Mouse (Mus musculus): Measurements from ENCODE around the gene Tbx20. TPM values are rescaled to one million over a fixed set of nuclear protein-coding genes. Genes with fewer than 3 reads are reported as not detected.

Gene Tbx20
- polyA plus RNA-seq, 1 experiment from 2014 or later = 0.19 TPM

GRCm38 (mm10) chr9:24773171-24773570 is 932 bp downstream of the Tbx20 start:
- H3K27ac ChIP-seq (ENCODE audit: low read length) = no peak overlapping the region
- H3K36me3 ChIP-seq (ENCODE audit: control insufficient read depth, insufficient read depth, low read length) = no peaks in the 10 kb centered on the region
- no peak overlapping the region for H3K4me3 ChIP-seq (ENCODE audit: low read depth, low read length)
- no peak for ATAC-seq (ENCODE audit: insufficient number of reproducible peaks, insufficient read depth, low FRiP score, low read depth)
- H3K9me3 ChIP-seq (ENCODE audit: control insufficient read depth, low read depth, low read length) = no peaks in the 10 kb centered on the region
- H3K27me3 ChIP-seq (ENCODE audit: control insufficient read depth, insufficient read depth, low read length) = peaks cover 73% of the 10 kb centered on the region
- WGBS = 2% methylated on average over 9 of the region's 9 CpGs
- H3K4me2 ChIP-seq (replicated peaks; ENCODE audit: low read depth, low read length) = no peak overlapping the region
- no peak overlapping the region for H3K9ac ChIP-seq (replicated peaks; ENCODE audit: low read depth, low read length)
- peaks cover 4% of the 10 kb centered on the region; the same call in 1 of the 2 replicates for H3K4me1 ChIP-seq (ENCODE audit: control insufficient read depth, insufficient read depth, low read length)

- H3K9ac ChIP-seq (replicated peaks; ENCODE audit: low read depth, low read length) = no peak overlapping the region
- H3K4me1 ChIP-seq (ENCODE audit: control insufficient read depth, insufficient read depth, low read length) = peaks cover 3% of the 10 kb centered on the region; the same call in 1 of the 2 replicates
- H3K36me3 ChIP-seq (ENCODE audit: control insufficient read depth, insufficient read depth, low read length) = no peaks in the 10 kb centered on the region
- no peak for ATAC-seq (ENCODE audit: insufficient number of reproducible peaks, insufficient read depth, low FRiP score, low read depth)
- no peak overlapping the region for H3K27ac ChIP-seq (ENCODE audit: low read length)
- H3K9me3 ChIP-seq (ENCODE audit: control insufficient read depth, low read depth, low read length) = no peaks in the 10 kb centered on the region
- H3K4me2 ChIP-seq (replicated peaks; ENCODE audit: low read depth, low read length) = no peak overlapping the region
- WGBS = 11% methylated on average over 9 of the region's 9 CpGs
- peaks cover 73% of the 10 kb centered on the region for H3K27me3 ChIP-seq (ENCODE audit: control insufficient read depth, insufficient read depth, low read length)
- H3K4me3 ChIP-seq (ENCODE audit: low read depth, low read length) = no peak overlapping the region
Observed at GRCm38 (mm10) chr9:24772431-24773120, 1.5 kb downstream of the Tbx20 start.

- Histone ChIP-seq H3K4me2 (replicated peaks; ENCODE audit: low read depth, low read length) (no peak overlapping the region), H3K27ac (ENCODE audit: low read length) (no peak overlapping the region), H3K27me3 (ENCODE audit: control insufficient read depth, insufficient read depth, low read length) (peaks cover 71% of the 10 kb centered on the region), H3K9ac (replicated peaks; ENCODE audit: low read depth, low read length) (no peak overlapping the region), H3K4me3 (ENCODE audit: low read depth, low read length) (no peak overlapping the region), H3K4me1 (ENCODE audit: control insufficient read depth, insufficient read depth, low read length) (no peaks in the 10 kb centered on the region; the same call in 1 of the 2 replicates), H3K9me3 (ENCODE audit: control insufficient read depth, low read depth, low read length) (no peaks in the 10 kb centered on the region), H3K36me3 (ENCODE audit: control insufficient read depth, insufficient read depth, low read length) (no peaks in the 10 kb centered on the region)
- 23% methylated on average over 4 of the region's 4 CpGs for WGBS
- ATAC-seq (ENCODE audit: insufficient number of reproducible peaks, insufficient read depth, low FRiP score, low read depth) = no peak
Observed at GRCm38 (mm10) chr9:24771713-24772112, 2.4 kb downstream of the Tbx20 start.

GRCm38 (mm10) chr9:24770941-24771405 is 3.1 kb downstream of the Tbx20 start:
- no peak for ATAC-seq (ENCODE audit: insufficient number of reproducible peaks, insufficient read depth, low FRiP score, low read depth)
- Histone ChIP-seq H3K27me3 (ENCODE audit: control insufficient read depth, insufficient read depth, low read length) (peaks cover 64% of the 10 kb centered on the region), H3K4me2 (replicated peaks; ENCODE audit: low read depth, low read length) (no peak overlapping the region), H3K27ac (ENCODE audit: low read length) (no peak overlapping the region), H3K36me3 (ENCODE audit: control insufficient read depth, insufficient read depth, low read length) (no peaks in the 10 kb centered on the region), H3K4me3 (ENCODE audit: low read depth, low read length) (peak overlapping the region; percentile 19; the same call in 1 of the 2 replicates), H3K9ac (replicated peaks; ENCODE audit: low read depth, low read length) (no peak overlapping the region), H3K4me1 (ENCODE audit: control insufficient read depth, insufficient read depth, low read length) (no peaks in the 10 kb centered on the region; the same call in 1 of the 2 replicates), H3K9me3 (ENCODE audit: control insufficient read depth, low read depth, low read length) (no peaks in the 10 kb centered on the region)
- 6% methylated on average over 8 of the region's 8 CpGs for WGBS

- Histone ChIP-seq H3K27ac (ENCODE audit: low read length) (no peak overlapping the region), H3K36me3 (ENCODE audit: control insufficient read depth, insufficient read depth, low read length) (no peaks in the 10 kb centered on the region), H3K4me3 (ENCODE audit: low read depth, low read length) (peak overlapping the region; percentile 19), H3K4me2 (replicated peaks; ENCODE audit: low read depth, low read length) (peak overlapping the region; percentile 26), H3K4me1 (ENCODE audit: control insufficient read depth, insufficient read depth, low read length) (no peaks in the 10 kb centered on the region; the same call in 1 of the 2 replicates), H3K27me3 (ENCODE audit: control insufficient read depth, insufficient read depth, low read length) (peaks cover 64% of the 10 kb centered on the region), H3K9ac (replicated peaks; ENCODE audit: low read depth, low read length) (no peak overlapping the region), H3K9me3 (ENCODE audit: control insufficient read depth, low read depth, low read length) (no peaks in the 10 kb centered on the region)
- 2% methylated on average over 41 of the region's 41 CpGs for WGBS
- no peak for ATAC-seq (ENCODE audit: insufficient number of reproducible peaks, insufficient read depth, low FRiP score, low read depth)
Observed at GRCm38 (mm10) chr9:24770149-24770940, 3.8 kb downstream of the Tbx20 start.

- Histone ChIP-seq H3K9me3 (ENCODE audit: control insufficient read depth, low read depth, low read length) (no peaks in the 10 kb centered on the region), H3K4me1 (ENCODE audit: control insufficient read depth, insufficient read depth, low read length) (no peaks in the 10 kb centered on the region; the same call in 1 of the 2 replicates), H3K27ac (ENCODE audit: low read length) (no peak overlapping the region), H3K36me3 (ENCODE audit: control insufficient read depth, insufficient read depth, low read length) (no peaks in the 10 kb centered on the region), H3K4me2 (replicated peaks; ENCODE audit: low read depth, low read length) (no peak overlapping the region), H3K27me3 (ENCODE audit: control insufficient read depth, insufficient read depth, low read length) (peaks cover 58% of the 10 kb centered on the region), H3K9ac (replicated peaks; ENCODE audit: low read depth, low read length) (no peak overlapping the region), H3K4me3 (ENCODE audit: low read depth, low read length) (no peak overlapping the region)
- ATAC-seq (ENCODE audit: insufficient number of reproducible peaks, insufficient read depth, low FRiP score, low read depth) = no peak
- 17% methylated on average over 9 of the region's 9 CpGs for WGBS
Observed at GRCm38 (mm10) chr9:24769611-24770010, 4.5 kb downstream of the Tbx20 start.

- Histone ChIP-seq H3K4me2 (replicated peaks; ENCODE audit: low read depth, low read length) (no peak overlapping the region), H3K4me3 (ENCODE audit: low read depth, low read length) (no peak overlapping the region), H3K36me3 (ENCODE audit: control insufficient read depth, insufficient read depth, low read length) (no peaks in the 10 kb centered on the region), H3K27ac (ENCODE audit: low read length) (no peak overlapping the region), H3K9me3 (ENCODE audit: control insufficient read depth, low read depth, low read length) (no peaks in the 10 kb centered on the region), H3K27me3 (ENCODE audit: control insufficient read depth, insufficient read depth, low read length) (peaks cover 41% of the 10 kb centered on the region), H3K9ac (replicated peaks; ENCODE audit: low read depth, low read length) (no peak overlapping the region), H3K4me1 (ENCODE audit: control insufficient read depth, insufficient read depth, low read length) (no peaks in the 10 kb centered on the region)
- no peak for ATAC-seq (ENCODE audit: insufficient number of reproducible peaks, insufficient read depth, low FRiP score, low read depth)
- 57% methylated on average over 3 of the region's 3 CpGs for WGBS
Observed at GRCm38 (mm10) chr9:24767056-24767455, 7.0 kb downstream of the Tbx20 start.

- Histone ChIP-seq H3K27me3 (ENCODE audit: control insufficient read depth, insufficient read depth, low read length) (peaks cover 28% of the 10 kb centered on the region), H3K9me3 (ENCODE audit: control insufficient read depth, low read depth, low read length) (no peaks in the 10 kb centered on the region), H3K4me3 (ENCODE audit: low read depth, low read length) (no peak overlapping the region), H3K4me2 (replicated peaks; ENCODE audit: low read depth, low read length) (no peak overlapping the region), H3K4me1 (ENCODE audit: control insufficient read depth, insufficient read depth, low read length) (no peaks in the 10 kb centered on the region), H3K36me3 (ENCODE audit: control insufficient read depth, insufficient read depth, low read length) (no peaks in the 10 kb centered on the region), H3K27ac (ENCODE audit: low read length) (no peak overlapping the region), H3K9ac (replicated peaks; ENCODE audit: low read depth, low read length) (no peak overlapping the region)
- 67% methylated on average over 4 of the region's 4 CpGs for WGBS
- no peak for ATAC-seq (ENCODE audit: insufficient number of reproducible peaks, insufficient read depth, low FRiP score, low read depth)
Observed at GRCm38 (mm10) chr9:24765572-24765971, 8.5 kb downstream of the Tbx20 start.
